Mouse (Mus musculus) lung, postnatal 0 days (tissue): ENCODE measurements around the gene Inpp4a.

ENCODE experiments used
- CTCF ChIP-seq: IDR thresholded peaks from 2 replicates; pipeline ENCODE4 v1.5.1; 2016; ENCODE audit warnings: antibody characterized with exemption, mild to moderate bottlenecking
- EP300 ChIP-seq: IDR thresholded peaks from 2 replicates; pipeline ENCODE4 v1.6.1; 2016; ENCODE audit warnings: antibody characterized with exemption, mild to moderate bottlenecking, control low read depth

- TF ChIP-seq CTCF (no peak), EP300 (no peak)
Observed at GRCm38 (mm10) chr1:37415394-37415793, 115.7 kb downstream of the Inpp4a start.
